Mouse (Mus musculus) liver, embryonic 15.5 days (tissue): ENCODE results near the gene Snd1. TPM values are rescaled to one million over a fixed set of nuclear protein-coding genes. Genes with fewer than 3 reads are reported as not detected.

Experiments used
- ATAC-seq: fragments of 200-750 bp; cut with Nextera tagmentation; 2 replicates; pipeline ENCODE4 v1.8.0; 2017; ENCODE audit warnings: moderate number of reproducible peaks, mild to moderate bottlenecking, moderate library complexity; ENCODE audit not compliant: insufficient read depth
- H3K27ac ChIP-seq: fragments of 300-500 bp; sonication (generic); replicated peaks from 2 replicates; pipeline ENCODE4 v1.5.1; 2015; ENCODE audit warnings: mild to moderate bottlenecking, inconsistent platforms
- H3K27me3 ChIP-seq: fragments of 300-500 bp; sonication (generic); 2 replicates; pipeline ENCODE4 v1.6.1; 2015; ENCODE audit warnings: mild to moderate bottlenecking, inconsistent platforms
- H3K36me3 ChIP-seq: fragments of 300-500 bp; sonication (generic); replicated peaks from 2 replicates; pipeline ENCODE4 v1.6.1; 2015; ENCODE audit warnings: moderate library complexity, mild to moderate bottlenecking, inconsistent platforms
- H3K4me1 ChIP-seq: fragments of 300-500 bp; sonication (generic); replicated peaks from 2 replicates; pipeline ENCODE4 v1.6.1; 2015; ENCODE audit warnings: inconsistent platforms
- H3K4me2 ChIP-seq: fragments of 300-500 bp; sonication (generic); 2 replicates; pipeline ENCODE4 v1.6.1; 2015; ENCODE audit warnings: moderate library complexity, mild to moderate bottlenecking, inconsistent platforms
- H3K4me3 ChIP-seq: fragments of 300-500 bp; sonication (generic); replicated peaks from 2 replicates; pipeline ENCODE4 v1.5.1; 2015; ENCODE audit warnings: mild to moderate bottlenecking, inconsistent platforms
- H3K9ac ChIP-seq: fragments of 300-500 bp; sonication (generic); 2 replicates; pipeline ENCODE4 v1.6.1; 2015; ENCODE audit warnings: moderate library complexity, mild to moderate bottlenecking, inconsistent platforms
- H3K9me3 ChIP-seq: fragments of 300-500 bp; sonication (generic); replicated peaks from 2 replicates; pipeline ENCODE4 v1.6.1; 2016; ENCODE audit warnings: inconsistent platforms
- WGBS: fragments of 180-500 bp; shearing (Covaris S2); methylation state at CpG from one replicate; pipeline ENCODE4 v1.1.7; 2015; ENCODE audit warnings: mixed read lengths; ENCODE audit not compliant: insufficient replicate concordance; 5-methylcytosine and 5-hydroxymethylcytosine counted together
- polyA plus RNA-seq: library from polyadenylated mRNA; unstranded; fragments of >200 nt; fragmentation: Nextera tagmentation; extraction: Ambion mirVana; gene quantifications from 2 replicates; pipeline ENCODE4 v1.2.1, GENCODE M21; 2015

Snd1 gene
- polyA plus RNA-seq, 1 experiment from 2014 or later, result 51.1 TPM

DNA sequence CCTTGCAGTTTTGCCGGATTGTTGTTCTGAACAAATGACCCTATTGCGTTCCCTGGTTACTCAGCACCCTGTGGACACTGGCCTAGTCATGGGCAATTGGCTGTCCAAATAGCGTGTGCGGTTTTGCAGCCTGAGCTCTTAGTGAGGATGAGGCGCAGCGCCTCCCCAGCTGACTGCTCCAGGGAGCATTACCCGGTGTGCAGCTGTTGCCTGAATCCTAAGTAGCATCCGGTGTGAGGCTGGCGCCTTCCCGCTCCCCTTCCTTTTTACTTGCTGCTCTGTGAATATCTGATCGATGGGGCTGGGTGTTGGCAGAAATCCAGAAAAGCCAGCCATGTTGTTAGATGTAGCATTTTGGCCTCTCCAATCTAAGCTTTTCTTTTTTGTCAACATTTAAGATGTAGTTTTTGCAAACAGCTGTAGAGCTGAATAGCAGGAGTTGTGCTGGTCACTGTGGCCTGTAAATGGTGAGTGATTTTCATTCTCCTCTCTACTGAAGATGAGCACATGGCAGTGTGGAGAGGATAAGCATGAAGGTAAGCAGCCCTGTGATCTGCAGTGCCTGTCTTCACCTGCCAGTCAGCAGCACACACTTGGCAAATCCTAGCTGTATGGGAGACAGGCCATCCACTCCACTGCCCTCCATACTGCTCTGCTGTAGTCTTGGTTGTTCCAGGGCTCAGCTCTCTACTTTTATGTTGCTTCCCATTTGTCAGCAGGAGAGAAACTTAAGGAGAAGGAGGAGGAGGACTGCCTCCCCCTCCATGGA lies 98.2 kb downstream of the Snd1 start:
- WGBS, result 73% methylated on average over 11 of the region's 11 CpGs
- no peak overlapping the region for H3K9ac ChIP-seq
- no peak overlapping the region for H3K4me3 ChIP-seq
- H3K4me2 ChIP-seq, result no peak overlapping the region
- H3K27me3 ChIP-seq, result no peaks in the 10 kb centered on the region
- H3K9me3 ChIP-seq, result no peaks in the 10 kb centered on the region
- no peak overlapping the region for H3K27ac ChIP-seq
- H3K36me3 ChIP-seq, result 0 out of 2 replicates have a peak, but pooled peaks cover 6% of the 10 kb centered on the region
- peak; percentile 44; the same call in 1 of the 2 replicates for ATAC-seq
- peaks cover 14% of the 10 kb centered on the region for H3K4me1 ChIP-seq

GRCm38 (mm10) chr6:28576356-28577264 lies 101.7 kb downstream of the Snd1 start:
- H3K27ac ChIP-seq, result no peak overlapping the region
- 57% methylated on average over 14 of the region's 14 CpGs for WGBS
- no peak for ATAC-seq

GRCm38 (mm10) chr6:28582847-28583246 lies 107.9 kb downstream of the Snd1 start:
- H3K4me1 ChIP-seq, result no peaks in the 10 kb centered on the region
- WGBS, result 77% methylated on average over 3 of the region's 3 CpGs
- no peaks in the 10 kb centered on the region for H3K9me3 ChIP-seq
- H3K4me2 ChIP-seq, result no peak overlapping the region
- H3K36me3 ChIP-seq, result 0 out of 2 replicates have a peak, but pooled peaks cover 3% of the 10 kb centered on the region
- H3K9ac ChIP-seq, result no peak overlapping the region
- H3K4me3 ChIP-seq, result no peak overlapping the region
- H3K27me3 ChIP-seq, result no peaks in the 10 kb centered on the region
- no peak for ATAC-seq
- no peak overlapping the region for H3K27ac ChIP-seq

More at GRCm38 (mm10) chr6:28576356-28577264, 101.7 kb downstream of the Snd1 start:
- no peaks in the 10 kb centered on the region for H3K9me3 ChIP-seq
- H3K4me2 ChIP-seq, result no peak overlapping the region
- 0 out of 2 replicates have a peak, but pooled peaks cover 6% of the 10 kb centered on the region for H3K36me3 ChIP-seq
- no peak overlapping the region for H3K9ac ChIP-seq
- no peak overlapping the region for H3K4me3 ChIP-seq
- no peaks in the 10 kb centered on the region for H3K27me3 ChIP-seq
- peaks cover 14% of the 10 kb centered on the region for H3K4me1 ChIP-seq

DNA sequence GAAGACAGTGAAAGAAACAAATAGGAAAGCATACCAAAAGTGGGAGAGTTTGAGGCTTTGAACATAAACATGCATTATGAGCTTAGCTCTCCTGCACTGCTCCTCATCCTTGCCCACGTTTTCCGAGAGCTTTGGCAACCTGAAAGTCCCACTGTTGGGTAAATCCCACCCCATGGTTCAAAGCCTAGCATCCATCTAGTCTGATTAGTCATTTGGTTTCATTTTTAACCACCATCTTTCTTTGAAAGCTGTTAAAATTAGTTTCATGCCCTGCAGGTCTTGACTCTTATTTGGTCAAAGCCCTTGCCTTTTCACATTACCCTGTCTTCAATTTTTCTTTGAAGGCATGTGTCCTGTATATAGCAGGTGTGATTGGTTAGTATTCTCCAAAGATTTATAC lies 108.5 kb downstream of the Snd1 start:
- no peak overlapping the region for H3K4me2 ChIP-seq
- no peaks in the 10 kb centered on the region for H3K9me3 ChIP-seq
- H3K4me3 ChIP-seq, result no peak overlapping the region
- no peak overlapping the region for H3K27ac ChIP-seq
- WGBS, result 89% methylated on average over 2 of the region's 2 CpGs
- 0 out of 2 replicates have a peak, but pooled peaks cover 3% of the 10 kb centered on the region for H3K36me3 ChIP-seq
- no peak overlapping the region for H3K9ac ChIP-seq
- no peaks in the 10 kb centered on the region; the same call in 1 of the 2 replicates for H3K4me1 ChIP-seq
- H3K27me3 ChIP-seq, result no peaks in the 10 kb centered on the region
- ATAC-seq, result no peak

- Histone ChIP-seq H3K4me3 (no peak overlapping the region), H3K4me2 (no peak overlapping the region), H3K36me3 (0 out of 2 replicates have a peak, but pooled peaks cover 3% of the 10 kb centered on the region), H3K27ac (no peak overlapping the region), H3K27me3 (no peaks in the 10 kb centered on the region), H3K9ac (no peak overlapping the region), H3K9me3 (no peaks in the 10 kb centered on the region), H3K4me1 (no peaks in the 10 kb centered on the region; the same call in 1 of the 2 replicates)
- ATAC-seq, result no peak
- WGBS, result 69% methylated on average over 3 of the region's 3 CpGs
Observed at GRCm38 (mm10) chr6:28586806-28587205, 111.9 kb downstream of the Snd1 start.

GRCm38 (mm10) chr6:28588494-28589171 lies 113.7 kb downstream of the Snd1 start:
- no peak overlapping the region for H3K9ac ChIP-seq
- no peaks in the 10 kb centered on the region; the same call in 1 of the 2 replicates for H3K4me1 ChIP-seq
- H3K27me3 ChIP-seq, result no peaks in the 10 kb centered on the region
- no peaks in the 10 kb centered on the region for H3K9me3 ChIP-seq
- no peak overlapping the region for H3K4me2 ChIP-seq
- no peak overlapping the region for H3K4me3 ChIP-seq
- ATAC-seq, result no peak
- H3K27ac ChIP-seq, result no peak overlapping the region
- 43% methylated on average over 5 of the region's 5 CpGs for WGBS
- peaks cover 3% of the 10 kb centered on the region; the same call in 1 of the 2 replicates for H3K36me3 ChIP-seq

DNA sequence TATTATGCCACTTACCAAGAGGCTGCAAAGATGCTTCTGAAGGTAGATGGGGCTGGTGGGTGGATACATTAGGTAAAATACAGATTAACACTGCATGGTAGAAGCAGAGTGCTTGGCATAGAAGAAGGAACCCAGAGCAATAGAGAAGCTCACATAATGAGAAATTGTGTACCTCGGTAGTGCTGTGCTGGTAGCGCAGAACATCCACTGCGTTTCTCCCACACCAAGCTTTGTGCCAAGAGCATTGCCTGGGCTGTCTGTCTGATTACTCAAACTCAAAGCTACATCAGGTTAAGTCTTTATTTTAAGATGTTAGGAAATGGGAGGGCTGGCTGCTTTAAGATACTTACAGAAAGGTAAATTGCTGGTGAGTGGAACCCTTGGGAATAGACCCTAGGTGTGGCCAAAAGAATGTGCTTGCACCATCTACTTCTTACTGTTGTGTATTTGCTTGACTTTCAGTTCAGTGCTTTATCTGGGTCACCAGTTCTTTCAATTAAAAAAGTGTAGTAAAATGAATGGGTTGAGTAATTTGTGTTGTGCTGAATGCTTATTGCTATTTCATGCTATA lies 117.5 kb downstream of the Snd1 start:
- no peaks in the 10 kb centered on the region for H3K27me3 ChIP-seq
- H3K4me2 ChIP-seq, result no peak overlapping the region
- no peak overlapping the region for H3K27ac ChIP-seq
- no peak overlapping the region for H3K4me3 ChIP-seq
- H3K9me3 ChIP-seq, result no peaks in the 10 kb centered on the region
- no peaks in the 10 kb centered on the region; the same call in none of the 2 replicates for H3K4me1 ChIP-seq
- WGBS, result 87% methylated on average over 3 of the region's 3 CpGs
- H3K36me3 ChIP-seq, result no peaks in the 10 kb centered on the region; the same call in 1 of the 2 replicates
- no peak overlapping the region for H3K9ac ChIP-seq
- ATAC-seq, result no peak

GRCm38 (mm10) chr6:28593708-28594107 lies 118.8 kb downstream of the Snd1 start:
- Histone ChIP-seq H3K27ac (no peak overlapping the region), H3K9me3 (no peaks in the 10 kb centered on the region), H3K9ac (no peak overlapping the region), H3K4me1 (peaks cover 4% of the 10 kb centered on the region), H3K4me3 (no peak overlapping the region), H3K4me2 (no peak overlapping the region), H3K27me3 (no peaks in the 10 kb centered on the region), H3K36me3 (no peaks in the 10 kb centered on the region; the same call in 1 of the 2 replicates)
- 65% methylated on average over 3 of the region's 3 CpGs for WGBS
- no peak for ATAC-seq

DNA sequence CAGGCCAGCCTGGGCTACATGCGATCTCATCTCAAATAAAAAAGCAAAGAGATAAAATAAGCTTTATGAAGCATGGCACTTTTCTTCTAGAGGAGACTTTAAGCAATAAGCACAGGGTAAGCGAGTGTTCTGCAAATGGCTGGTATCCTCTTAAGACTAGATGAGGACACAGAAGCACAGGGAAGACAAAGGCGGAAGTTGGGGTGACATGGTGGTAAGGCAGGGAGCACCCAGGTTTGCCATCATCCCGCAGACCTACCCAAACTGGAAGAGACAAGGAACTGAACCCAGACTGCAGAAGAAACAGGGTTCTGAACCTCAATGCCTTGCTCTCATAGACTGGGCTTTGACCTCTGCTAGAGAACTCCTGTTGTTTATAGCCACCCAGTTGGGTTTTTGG lies 119.8 kb downstream of the Snd1 start:
- no peaks in the 10 kb centered on the region; the same call in 1 of the 2 replicates for H3K36me3 ChIP-seq

GRCm38 (mm10) chr6:28595231-28595630 lies 120.3 kb downstream of the Snd1 start:
- WGBS, result 41% methylated on average over 1 of the region's 1 CpGs
- Histone ChIP-seq H3K4me1 (peaks cover 18% of the 10 kb centered on the region), H3K27me3 (no peaks in the 10 kb centered on the region), H3K9me3 (no peaks in the 10 kb centered on the region), H3K36me3 (no peaks in the 10 kb centered on the region; the same call in 1 of the 2 replicates), H3K27ac (no peak overlapping the region; the same call in 1 of the 2 replicates), H3K4me3 (no peak overlapping the region), H3K9ac (no peak overlapping the region), H3K4me2 (no peak overlapping the region)
- ATAC-seq, result no peak

More for the DNA sequence above, 119.8 kb downstream of the Snd1 start:
- Histone ChIP-seq H3K9ac (no peak overlapping the region), H3K9me3 (no peaks in the 10 kb centered on the region), H3K4me1 (peaks cover 14% of the 10 kb centered on the region), H3K4me3 (no peak overlapping the region), H3K27ac (peak overlapping the region; percentile 2; the same call in 1 of the 2 replicates), H3K4me2 (no peak overlapping the region), H3K27me3 (no peaks in the 10 kb centered on the region)
- ATAC-seq, result no peak
- 78% methylated on average over 4 of the region's 4 CpGs for WGBS
